Mouse (Mus musculus): ENCODE measurements around the gene Rasgef1b. TPM values are rescaled to one million over a fixed set of nuclear protein-coding genes. Genes with fewer than 3 reads are reported as not detected.

The Rasgef1b gene
- total RNA-seq (2017), result 21.1 and 30.5 TPM in 2 replicates

DNA sequence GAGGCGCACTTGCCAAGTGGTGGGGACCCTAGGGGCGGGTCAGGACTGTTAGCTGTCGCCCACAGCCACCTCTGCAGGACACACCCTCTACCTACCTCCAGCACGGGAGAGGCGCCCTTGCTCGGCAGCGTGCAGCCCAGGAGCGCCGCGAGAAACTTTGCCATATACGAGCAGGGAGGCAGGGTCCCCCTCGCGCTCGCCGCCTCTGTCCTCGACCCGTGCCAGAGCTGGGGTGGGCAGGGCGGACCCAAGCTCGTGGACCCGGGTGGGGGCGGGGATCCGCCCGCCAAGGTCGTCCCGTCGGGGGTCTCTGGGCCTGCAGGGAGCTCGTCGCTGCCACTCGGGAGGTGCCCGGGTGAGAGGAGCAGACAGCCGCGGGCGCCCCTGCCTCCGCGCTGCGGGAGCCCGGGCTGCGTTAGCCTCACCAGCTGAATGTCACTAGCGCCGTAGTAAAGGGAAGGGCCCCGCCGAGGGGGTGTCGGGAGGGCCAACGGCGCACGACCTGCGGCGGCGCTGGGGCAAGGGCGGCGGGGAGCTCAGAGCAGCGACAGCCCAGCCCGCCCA is at the start of gene Rasgef1b:
Gene Rasgef1b (minus strand): TSS at position 417 of the 564 bp plus-strand sequence.
- peak; percentile 60 to 73 for ATAC-seq (replicated peaks in 1 of 2; ENCODE audit: insufficient read depth in 1 of 2, low FRiP score in 2 of 2, low TSS enrichment in 1 of 2, low read depth in 1 of 2, poor library complexity in 2 of 2, severe bottlenecking in 2 of 2)

GRCm38 (mm10) chr5:99775342-99775741 is 46.5 kb upstream of the Rasgef1b start:
- ATAC-seq (replicated peaks in 1 of 2; ENCODE audit: insufficient read depth in 1 of 2, low FRiP score in 2 of 2, low TSS enrichment in 1 of 2, low read depth in 1 of 2, poor library complexity in 2 of 2, severe bottlenecking in 2 of 2), result no peak

- no peak for ATAC-seq (replicated peaks in 1 of 2; ENCODE audit: insufficient read depth in 1 of 2, low FRiP score in 2 of 2, low TSS enrichment in 1 of 2, low read depth in 1 of 2, poor library complexity in 2 of 2, severe bottlenecking in 2 of 2)
These were observed 44.4 kb upstream of the Rasgef1b start for GRCm38 (mm10) chr5:99773265-99773664.

DNA sequence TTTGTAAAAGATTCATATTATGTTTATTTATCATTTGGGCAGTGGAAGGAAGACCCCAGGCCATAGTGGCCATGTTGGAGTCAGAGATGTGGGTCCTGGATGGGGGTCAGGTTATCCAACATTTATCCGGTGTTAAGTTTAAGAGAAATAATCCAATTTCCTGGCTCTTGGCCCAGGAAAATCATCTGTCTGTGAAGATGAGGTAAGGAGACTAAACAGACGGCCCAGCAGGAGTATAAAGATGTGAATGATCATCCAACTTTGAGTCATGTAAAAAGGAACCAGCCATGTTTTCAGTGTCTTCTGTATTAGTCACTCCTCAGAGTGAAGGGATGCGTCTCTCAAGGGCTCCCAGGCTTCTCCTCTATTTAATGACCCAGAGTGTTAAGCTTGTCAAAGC is 35.4 kb upstream of the Rasgef1b start:
- ATAC-seq (replicated peaks in 1 of 2; ENCODE audit: insufficient read depth in 1 of 2, low FRiP score in 2 of 2, low TSS enrichment in 1 of 2, low read depth in 1 of 2, poor library complexity in 2 of 2, severe bottlenecking in 2 of 2), result no peak

DNA sequence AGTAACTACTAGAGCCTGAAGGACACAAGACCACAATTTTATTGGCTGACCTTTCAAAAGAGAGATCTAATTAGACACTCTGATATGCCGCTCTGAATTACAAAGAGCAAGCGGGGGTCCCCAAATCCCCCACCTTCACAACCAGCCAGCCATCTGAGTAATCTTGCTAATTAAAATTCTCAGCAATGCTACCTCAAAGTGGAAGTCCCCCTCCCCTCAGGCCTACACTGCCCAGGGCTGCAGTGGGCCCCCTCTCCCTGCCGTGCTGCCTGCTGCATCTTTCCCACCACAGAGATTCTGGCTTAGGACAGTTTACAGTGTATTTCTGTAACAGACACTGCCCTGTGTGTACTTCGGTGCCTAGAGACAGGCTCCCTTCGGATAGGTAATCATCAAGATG is 30.0 kb upstream of the Rasgef1b start:
- ATAC-seq (replicated peaks in 1 of 2; ENCODE audit: insufficient read depth in 1 of 2, low FRiP score in 2 of 2, low TSS enrichment in 1 of 2, low read depth in 1 of 2, poor library complexity in 2 of 2, severe bottlenecking in 2 of 2), result no peak

- ATAC-seq (replicated peaks in 1 of 2; ENCODE audit: insufficient read depth in 1 of 2, low FRiP score in 2 of 2, low TSS enrichment in 1 of 2, low read depth in 1 of 2, poor library complexity in 2 of 2, severe bottlenecking in 2 of 2), result no peak
These were observed 25.0 kb upstream of the Rasgef1b start for GRCm38 (mm10) chr5:99753843-99754242.

GRCm38 (mm10) chr5:99753368-99753767 is 24.5 kb upstream of the Rasgef1b start:
- ATAC-seq (replicated peaks in 1 of 2; ENCODE audit: insufficient read depth in 1 of 2, low FRiP score in 2 of 2, low TSS enrichment in 1 of 2, low read depth in 1 of 2, poor library complexity in 2 of 2, severe bottlenecking in 2 of 2), result no peak

- no peak for ATAC-seq (replicated peaks in 1 of 2; ENCODE audit: insufficient read depth in 1 of 2, low FRiP score in 2 of 2, low TSS enrichment in 1 of 2, low read depth in 1 of 2, poor library complexity in 2 of 2, severe bottlenecking in 2 of 2)
These were observed 23.9 kb upstream of the Rasgef1b start for GRCm38 (mm10) chr5:99752670-99753231.

GRCm38 (mm10) chr5:99748417-99748816 is 19.6 kb upstream of the Rasgef1b start:
- ATAC-seq (replicated peaks in 1 of 2; ENCODE audit: insufficient read depth in 1 of 2, low FRiP score in 2 of 2, low TSS enrichment in 1 of 2, low read depth in 1 of 2, poor library complexity in 2 of 2, severe bottlenecking in 2 of 2), result no peak

DNA sequence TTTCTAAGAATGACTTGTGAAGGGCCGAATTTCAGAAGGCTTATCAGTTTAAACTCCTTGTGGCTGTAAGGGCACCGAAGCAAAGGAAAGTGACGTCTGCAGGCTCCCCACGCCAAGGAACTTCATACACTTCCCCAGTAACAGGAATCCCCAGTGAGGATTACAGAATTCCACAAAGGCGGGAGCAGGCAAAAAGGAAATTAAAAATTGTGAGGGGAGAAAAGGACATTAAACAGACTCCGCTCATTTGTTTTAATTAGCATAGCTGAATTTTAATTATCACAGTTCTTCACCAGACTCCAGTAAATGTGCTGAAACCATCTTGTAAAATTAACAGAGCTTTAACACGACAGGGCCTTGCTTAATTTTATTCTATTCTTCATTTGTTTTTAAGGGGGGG is 17.2 kb upstream of the Rasgef1b start:
- ATAC-seq (replicated peaks in 1 of 2; ENCODE audit: insufficient read depth in 1 of 2, low FRiP score in 2 of 2, low TSS enrichment in 1 of 2, low read depth in 1 of 2, poor library complexity in 2 of 2, severe bottlenecking in 2 of 2), result no peak

GRCm38 (mm10) chr5:99742874-99743273 is 14.0 kb upstream of the Rasgef1b start:
- no peak for ATAC-seq (replicated peaks in 1 of 2; ENCODE audit: insufficient read depth in 1 of 2, low FRiP score in 2 of 2, low TSS enrichment in 1 of 2, low read depth in 1 of 2, poor library complexity in 2 of 2, severe bottlenecking in 2 of 2)

DNA sequence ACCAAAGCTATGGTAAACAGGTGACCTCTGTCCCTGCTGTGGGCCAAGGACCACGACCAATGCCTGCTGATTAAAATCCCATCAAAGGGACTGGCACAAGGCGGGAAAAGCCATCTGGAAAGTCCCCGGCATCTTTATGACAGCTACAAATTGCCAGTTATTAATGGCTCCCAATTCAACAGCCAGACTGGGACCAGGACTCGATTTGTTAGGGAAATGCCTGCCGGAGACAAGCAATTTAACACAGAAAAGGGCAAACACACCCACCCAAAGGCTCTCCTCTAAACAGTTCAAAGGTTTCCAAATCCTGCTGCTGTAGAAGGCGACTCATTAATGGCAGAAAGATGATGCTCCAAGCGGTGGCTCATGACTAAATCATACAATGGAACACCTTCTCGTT is 13.2 kb upstream of the Rasgef1b start:
- no peak for ATAC-seq (replicated peaks in 1 of 2; ENCODE audit: insufficient read depth in 1 of 2, low FRiP score in 2 of 2, low TSS enrichment in 1 of 2, low read depth in 1 of 2, poor library complexity in 2 of 2, severe bottlenecking in 2 of 2)

DNA sequence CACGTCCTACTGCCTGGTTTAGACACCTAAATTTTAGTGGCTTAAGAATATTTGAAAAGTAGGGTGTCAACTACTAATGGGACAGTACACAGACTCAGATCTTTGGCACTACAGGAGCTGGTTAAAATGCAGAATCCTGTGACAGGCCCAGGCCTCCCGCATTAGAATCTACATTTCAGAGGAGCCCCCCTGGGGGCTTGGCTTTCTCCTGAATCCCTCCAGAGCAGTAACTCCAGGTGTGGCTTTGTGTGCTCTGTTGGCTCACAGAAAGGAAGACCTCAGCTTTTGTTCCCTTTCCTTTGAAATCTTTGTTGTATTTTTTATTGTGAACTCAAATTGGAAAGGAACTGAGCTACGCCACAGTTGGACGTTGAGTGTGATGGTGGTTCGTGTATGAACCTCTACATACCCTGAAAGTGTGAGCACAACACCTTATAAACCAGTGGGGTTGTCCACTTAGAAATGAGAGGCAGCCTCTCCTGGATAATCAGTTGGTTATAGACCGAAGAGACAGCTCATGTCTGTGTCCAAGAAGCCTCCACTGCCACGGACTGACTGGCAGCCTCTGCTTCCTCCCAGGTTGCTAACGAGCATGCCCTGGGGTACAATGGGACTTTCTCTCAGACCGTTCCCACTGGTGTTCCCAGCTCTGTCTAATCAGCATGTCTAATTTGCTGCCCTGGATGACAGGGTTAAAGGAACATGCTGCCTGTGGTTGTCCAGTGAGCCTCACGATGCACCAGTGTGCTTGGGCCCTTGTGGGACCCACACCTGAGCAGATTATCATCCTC is 9.3 kb upstream of the Rasgef1b start:
- no peak for ATAC-seq (replicated peaks in 1 of 2; ENCODE audit: insufficient read depth in 1 of 2, low FRiP score in 2 of 2, low TSS enrichment in 1 of 2, low read depth in 1 of 2, poor library complexity in 2 of 2, severe bottlenecking in 2 of 2)

- ATAC-seq (replicated peaks in 1 of 2; ENCODE audit: insufficient read depth in 1 of 2, low FRiP score in 2 of 2, low TSS enrichment in 1 of 2, low read depth in 1 of 2, poor library complexity in 2 of 2, severe bottlenecking in 2 of 2), result no peak
These were observed 1.1 kb upstream of the Rasgef1b start for GRCm38 (mm10) chr5:99729931-99730330.

- peak in 1 of 2 experiments; percentile 19; a peak in 1 of 4 replicates for ATAC-seq (replicated peaks in 1 of 2; ENCODE audit: insufficient read depth in 1 of 2, low FRiP score in 2 of 2, low TSS enrichment in 1 of 2, low read depth in 1 of 2, poor library complexity in 2 of 2, severe bottlenecking in 2 of 2)
These were observed 557 bp upstream of the Rasgef1b start for GRCm38 (mm10) chr5:99729361-99729882.

DNA sequence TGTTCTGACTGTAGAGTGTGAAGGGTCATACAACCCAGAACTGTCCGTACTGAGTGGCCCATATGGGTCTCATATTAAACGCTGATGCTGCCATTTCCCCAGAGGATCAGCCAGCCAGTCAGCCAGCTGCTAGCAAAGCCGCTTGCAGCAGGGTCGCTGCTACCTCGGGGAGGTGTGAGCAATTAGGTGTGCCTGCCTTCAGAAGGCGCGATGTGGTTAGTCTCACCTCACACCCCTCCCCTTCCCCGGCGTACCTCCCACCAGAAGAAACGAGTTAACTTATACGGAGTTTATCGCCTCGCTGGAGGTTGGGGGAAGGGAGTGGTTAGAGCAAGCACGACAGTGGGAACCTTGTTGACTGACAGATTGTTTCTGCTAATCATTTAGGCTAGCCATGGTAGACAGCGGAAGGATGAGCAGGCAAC is 826 bp downstream of the Rasgef1b start:
- peak in 1 of 2 experiments; percentile 12; a peak in 2 of 4 replicates for ATAC-seq (replicated peaks in 1 of 2; ENCODE audit: insufficient read depth in 1 of 2, low FRiP score in 2 of 2, low TSS enrichment in 1 of 2, low read depth in 1 of 2, poor library complexity in 2 of 2, severe bottlenecking in 2 of 2)

GRCm38 (mm10) chr5:99723941-99724340 is 4.9 kb downstream of the Rasgef1b start:
- no peak for ATAC-seq (replicated peaks in 1 of 2; ENCODE audit: insufficient read depth in 1 of 2, low FRiP score in 2 of 2, low TSS enrichment in 1 of 2, low read depth in 1 of 2, poor library complexity in 2 of 2, severe bottlenecking in 2 of 2)

DNA sequence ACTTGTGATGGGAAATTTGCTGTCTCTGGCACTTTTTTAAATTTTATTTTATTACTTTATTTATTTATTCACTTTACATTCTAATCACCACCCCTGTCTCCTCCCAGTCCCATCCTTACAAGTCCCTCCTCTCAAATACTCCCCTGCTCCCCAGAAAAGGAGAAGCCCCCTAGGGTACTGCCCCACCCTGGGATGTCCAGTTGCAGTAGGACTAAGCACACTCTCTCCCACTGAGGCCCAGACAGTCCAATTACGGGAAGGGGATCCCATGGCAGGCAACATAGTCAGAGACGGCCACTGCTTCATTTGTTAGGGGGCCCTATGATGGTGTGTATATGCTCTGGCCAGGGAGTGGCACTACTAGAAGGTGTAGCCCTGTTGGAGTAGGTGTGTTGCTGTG is 6.6 kb downstream of the Rasgef1b start:
- ATAC-seq (replicated peaks in 1 of 2; ENCODE audit: insufficient read depth in 1 of 2, low FRiP score in 2 of 2, low TSS enrichment in 1 of 2, low read depth in 1 of 2, poor library complexity in 2 of 2, severe bottlenecking in 2 of 2), result no peak
